Mouse (Mus musculus): ENCODE data around the gene Pigt.

Gene Pigt

GRCm38 (mm10) chr2:164520782-164521181 is 23.5 kb downstream of the Pigt start:
- DNase-seq (ENCODE audit: low spot score): peak; percentile 11

GRCm38 (mm10) chr2:164521841-164522240 is 24.5 kb downstream of the Pigt start:
- DNase-seq (ENCODE audit: low spot score): peak; percentile 88

- DNase-seq (ENCODE audit: low spot score): peak; percentile 38
Observed at GRCm38 (mm10) chr2:164522280-164522679, 25.0 kb downstream of the Pigt start.

GRCm38 (mm10) chr2:164523301-164523773 is 26.0 kb downstream of the Pigt start:
- no peak for DNase-seq (ENCODE audit: low spot score)

- DNase-seq (ENCODE audit: low spot score): no peak
Observed at GRCm38 (mm10) chr2:164528557-164528956, 31.2 kb downstream of the Pigt start.

GRCm38 (mm10) chr2:164531169-164531568 is 33.8 kb downstream of the Pigt start:
- DNase-seq (ENCODE audit: low spot score): peak; percentile 72

GRCm38 (mm10) chr2:164534315-164534714 is 37.0 kb downstream of the Pigt start:
- peak; percentile 52 for DNase-seq (ENCODE audit: low spot score)

- DNase-seq (ENCODE audit: low spot score): no peak
Observed at GRCm38 (mm10) chr2:164537003-164537402, 39.7 kb downstream of the Pigt start.

GRCm38 (mm10) chr2:164540652-164541427 is 43.5 kb downstream of the Pigt start:
- no peak for DNase-seq (ENCODE audit: low spot score)

- no peak for DNase-seq (ENCODE audit: low spot score)
Observed at GRCm38 (mm10) chr2:164542132-164542531, 44.8 kb downstream of the Pigt start.

- no peak for DNase-seq (ENCODE audit: low spot score)
Observed at GRCm38 (mm10) chr2:164542598-164542997, 45.3 kb downstream of the Pigt start.

- DNase-seq (ENCODE audit: low spot score): no peak
Observed at GRCm38 (mm10) chr2:164543745-164544144, 46.4 kb downstream of the Pigt start.

- peak; percentile 43 for DNase-seq (ENCODE audit: low spot score)
Observed at GRCm38 (mm10) chr2:164544454-164545097, 47.3 kb downstream of the Pigt start.

GRCm38 (mm10) chr2:164549338-164549737 is 52.0 kb downstream of the Pigt start:
- DNase-seq (ENCODE audit: low spot score): no peak

GRCm38 (mm10) chr2:164549963-164550894 is 52.9 kb downstream of the Pigt start:
- DNase-seq (ENCODE audit: low spot score): no peak

GRCm38 (mm10) chr2:164550895-164551269 is 53.6 kb downstream of the Pigt start:
- DNase-seq (ENCODE audit: low spot score): peak; percentile 20

GRCm38 (mm10) chr2:164551502-164551901 is 54.2 kb downstream of the Pigt start:
- DNase-seq (ENCODE audit: low spot score): no peak

Measured in T-cell, adult 2 months (primary cell).